Mouse (Mus musculus) midbrain, embryonic 12.5 days (tissue): Measurements from ENCODE around the gene 4931406P16Rik. TPM values are rescaled to one million over a fixed set of nuclear protein-coding genes. Genes with fewer than 3 reads are reported as not detected.
A peak's percentile ranks its signal among the peaks of the same experiment; 100 is the strongest.

Experiments
- ATAC-seq: fragments of 200-750 bp; cut with Nextera tagmentation; 2 replicates; pipeline ENCODE4 v1.8.0; 2017; ENCODE audit warnings: low read depth, moderate TSS enrichment, moderate library complexity; ENCODE audit not compliant: low FRiP score
- H3K27ac ChIP-seq: fragments of 300-500 bp; sonication (generic); replicated peaks from 2 replicates; pipeline ENCODE4 v1.5.1; 2016; ENCODE audit warnings: mild to moderate bottlenecking
- H3K27me3 ChIP-seq: fragments of 300-500 bp; sonication (generic); 2 replicates; pipeline ENCODE4 v1.6.1; 2016; ENCODE audit warnings: mild to moderate bottlenecking
- H3K36me3 ChIP-seq: fragments of 300-500 bp; sonication (generic); 2 replicates; pipeline ENCODE4 v1.6.1; 2016
- H3K4me1 ChIP-seq: fragments of 300-500 bp; sonication (generic); 2 replicates; pipeline ENCODE4 v1.6.1; 2016
- H3K4me2 ChIP-seq: fragments of 300-500 bp; sonication (generic); replicated peaks from 2 replicates; pipeline ENCODE4 v1.6.1; 2016; ENCODE audit warnings: mild to moderate bottlenecking, moderate library complexity
- H3K4me3 ChIP-seq: fragments of 300-500 bp; sonication (generic); 2 replicates; pipeline ENCODE4 v1.5.1; 2016; ENCODE audit warnings: mild to moderate bottlenecking
- H3K9ac ChIP-seq: fragments of 300-500 bp; sonication (generic); replicated peaks from 2 replicates; pipeline ENCODE4 v1.6.1; 2016; ENCODE audit warnings: mild to moderate bottlenecking, moderate library complexity
- H3K9me3 ChIP-seq: fragments of 300-500 bp; sonication (generic); 2 replicates; pipeline ENCODE4 v1.6.1; 2016; ENCODE audit warnings: mild to moderate bottlenecking
- WGBS: fragments of 180-500 bp; shearing (Covaris S2); methylation state at CpG from one replicate; pipeline ENCODE4 v1.1.7; 2016; 5-methylcytosine and 5-hydroxymethylcytosine counted together
- polyA plus RNA-seq: library from polyadenylated mRNA; unstranded; fragments of >200 nt; fragmentation: Nextera tagmentation; extraction: Ambion mirVana; gene quantifications from 2 replicates; pipeline ENCODE4 v1.2.1, GENCODE M21; 2016

The 4931406P16Rik gene
- polyA plus RNA-seq, 1 experiment from 2014 or later, result 37.9 TPM

DNA sequence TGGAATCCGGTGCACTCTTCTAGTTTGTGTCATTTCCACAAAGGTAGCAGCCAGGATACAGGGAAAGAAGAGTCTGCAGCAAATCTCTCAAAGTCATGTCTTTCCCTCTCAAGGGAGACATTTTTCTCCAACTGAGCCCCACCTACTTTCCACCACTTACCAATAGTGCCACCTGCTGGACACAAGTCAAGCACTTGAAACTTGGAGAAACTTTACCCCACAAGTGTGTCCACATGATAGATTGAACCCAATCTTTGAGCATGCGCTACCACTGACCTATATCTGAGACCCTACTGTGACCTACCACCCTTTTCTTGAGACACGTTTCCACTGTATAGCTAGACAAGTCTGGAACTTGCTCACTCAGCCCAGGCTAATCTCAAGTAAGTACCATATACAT lies 115.0 kb downstream of the 4931406P16Rik start:
- H3K27me3 ChIP-seq, result no peaks in the 10 kb centered on the region
- H3K4me3 ChIP-seq, result no peak overlapping the region
- ATAC-seq, result no peak
- no peak overlapping the region for H3K9ac ChIP-seq
- H3K4me2 ChIP-seq, result no peak overlapping the region
- no peak overlapping the region for H3K27ac ChIP-seq
- WGBS, result 59% methylated on average over 3 of the region's 3 CpGs
- peaks cover 38% of the 10 kb centered on the region for H3K36me3 ChIP-seq
- no peaks in the 10 kb centered on the region for H3K9me3 ChIP-seq
- H3K4me1 ChIP-seq, result peaks cover 10% of the 10 kb centered on the region

DNA sequence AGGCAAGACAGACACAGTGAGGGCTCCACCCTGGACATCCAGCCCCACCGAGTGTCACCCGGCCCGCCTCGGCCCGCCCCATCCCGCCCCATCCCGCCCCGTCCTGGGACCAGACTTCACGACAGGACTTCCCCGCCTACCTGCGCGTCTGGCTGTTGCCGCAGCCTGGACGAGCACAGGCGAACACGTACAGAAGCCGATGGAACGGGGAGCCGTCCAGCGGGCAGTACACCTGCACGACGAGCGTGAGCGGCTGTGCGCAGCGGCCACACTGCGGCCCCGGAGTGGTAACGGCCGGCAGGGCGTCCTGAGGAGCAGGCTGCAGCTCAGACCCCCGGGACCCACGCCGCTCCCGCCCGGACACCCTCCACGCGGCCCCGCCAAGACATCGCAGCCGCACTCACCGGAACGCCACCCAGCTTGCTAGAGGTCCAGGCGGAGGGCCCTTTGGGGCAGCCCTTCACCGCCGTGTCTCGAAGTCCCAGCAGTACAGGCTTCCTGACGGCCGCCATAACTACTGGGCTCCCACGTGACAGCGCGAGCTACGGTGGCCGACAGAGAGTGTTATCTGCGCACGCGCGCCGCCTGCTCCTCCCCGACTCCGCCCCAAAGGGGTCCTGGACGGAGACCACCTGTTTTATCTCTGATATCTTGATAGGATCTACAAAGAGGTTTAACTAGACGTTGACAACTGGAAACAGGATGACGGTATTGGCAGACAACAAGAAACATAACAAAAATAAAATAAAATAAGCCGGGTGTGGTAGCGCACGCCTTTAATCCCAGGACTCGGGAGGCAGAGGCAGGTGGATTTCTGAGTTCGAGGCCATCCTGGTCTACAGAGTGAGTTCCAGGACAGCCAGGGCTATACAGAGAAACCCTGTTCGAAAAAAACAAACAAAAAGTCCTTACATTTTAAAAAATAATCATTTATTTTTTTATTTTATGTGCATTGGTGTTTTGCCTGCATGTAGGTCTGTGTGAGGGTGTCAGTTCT lies 116.9 kb downstream of the 4931406P16Rik start, which contains the start of gene Pdcd2l:
Gene Pdcd2l (minus strand): TSS at position 530 of the 997 bp plus-strand sequence.
- Histone ChIP-seq H3K9me3 (no peaks in the 10 kb centered on the region), H3K4me2 (peak within 1 kb of the TSS; percentile 94), H3K27me3 (no peaks in the 10 kb centered on the region), H3K9ac (peak within 1 kb of the TSS; percentile 95), H3K4me1 (peaks cover 10% of the 10 kb centered on the region), H3K4me3 (peak within 1 kb of the TSS; percentile 97), H3K36me3 (peaks cover 32% of the 10 kb centered on the region), H3K27ac (peak within 1 kb of the TSS; percentile 46; the same call in 1 of the 2 replicates)
- peak; percentile 93 for ATAC-seq
- 3% methylated on average over 66 of the region's 70 CpGs for WGBS

DNA sequence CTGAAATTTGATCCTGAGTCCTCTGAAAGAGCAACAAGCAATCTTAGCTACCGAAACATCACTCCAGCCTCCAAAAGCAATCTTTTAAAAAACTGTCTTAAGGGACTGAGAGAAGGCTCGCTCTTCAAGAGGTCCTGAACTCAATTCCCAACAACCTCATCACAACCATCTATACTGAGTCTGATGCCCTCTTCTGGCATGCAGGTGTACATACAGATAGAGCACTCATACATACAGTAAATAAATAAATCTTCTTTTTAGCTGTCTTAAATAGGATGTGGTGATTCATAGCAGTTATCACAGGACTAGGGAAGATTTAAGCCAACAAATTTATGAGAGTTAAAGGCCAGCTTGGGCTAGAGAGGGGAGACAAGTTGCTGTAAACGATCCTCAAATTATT lies 117.7 kb downstream of the 4931406P16Rik start:
- peak overlapping the region; percentile 97 for H3K4me3 ChIP-seq
- no peak for ATAC-seq
- peaks cover 10% of the 10 kb centered on the region for H3K4me1 ChIP-seq
- peak overlapping the region; percentile 95 for H3K9ac ChIP-seq
- 0 out of 2 replicates have a peak overlapping the region, but pooled peaks have one; percentile 46 for H3K27ac ChIP-seq
- peak overlapping the region; percentile 94 for H3K4me2 ChIP-seq
- 54% methylated on average over 3 of the region's 3 CpGs for WGBS
- H3K9me3 ChIP-seq, result no peaks in the 10 kb centered on the region
- no peaks in the 10 kb centered on the region for H3K27me3 ChIP-seq
- peaks cover 26% of the 10 kb centered on the region for H3K36me3 ChIP-seq

DNA sequence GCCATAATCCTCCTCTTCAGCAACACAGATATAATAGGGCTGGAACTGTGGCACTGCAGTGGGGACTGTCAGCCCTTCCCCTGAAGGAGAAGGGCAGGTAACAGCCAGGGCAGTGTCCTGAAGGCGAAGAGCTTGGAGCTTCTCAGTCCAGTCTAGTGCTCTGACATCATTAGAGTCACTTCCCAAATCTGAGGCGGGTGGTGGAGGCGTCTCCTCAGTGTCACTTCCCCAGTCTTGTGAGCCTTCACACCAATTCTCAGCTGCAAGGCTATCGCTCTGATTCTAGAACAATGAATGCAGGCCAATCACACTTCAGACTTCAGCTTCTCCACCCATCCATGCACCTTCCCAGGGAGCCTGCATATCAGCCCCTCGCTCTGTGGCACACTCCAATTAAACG lies 120.5 kb downstream of the 4931406P16Rik start:
- no peaks in the 10 kb centered on the region for H3K9me3 ChIP-seq
- 94% methylated on average over 6 of the region's 6 CpGs for WGBS
- no peaks in the 10 kb centered on the region for H3K27me3 ChIP-seq
- H3K4me1 ChIP-seq, result peaks cover 10% of the 10 kb centered on the region
- H3K4me3 ChIP-seq, result no peak overlapping the region
- H3K36me3 ChIP-seq, result peaks cover 44% of the 10 kb centered on the region
- no peak overlapping the region for H3K4me2 ChIP-seq
- no peak overlapping the region for H3K9ac ChIP-seq
- no peak for ATAC-seq
- H3K27ac ChIP-seq, result no peak overlapping the region

DNA sequence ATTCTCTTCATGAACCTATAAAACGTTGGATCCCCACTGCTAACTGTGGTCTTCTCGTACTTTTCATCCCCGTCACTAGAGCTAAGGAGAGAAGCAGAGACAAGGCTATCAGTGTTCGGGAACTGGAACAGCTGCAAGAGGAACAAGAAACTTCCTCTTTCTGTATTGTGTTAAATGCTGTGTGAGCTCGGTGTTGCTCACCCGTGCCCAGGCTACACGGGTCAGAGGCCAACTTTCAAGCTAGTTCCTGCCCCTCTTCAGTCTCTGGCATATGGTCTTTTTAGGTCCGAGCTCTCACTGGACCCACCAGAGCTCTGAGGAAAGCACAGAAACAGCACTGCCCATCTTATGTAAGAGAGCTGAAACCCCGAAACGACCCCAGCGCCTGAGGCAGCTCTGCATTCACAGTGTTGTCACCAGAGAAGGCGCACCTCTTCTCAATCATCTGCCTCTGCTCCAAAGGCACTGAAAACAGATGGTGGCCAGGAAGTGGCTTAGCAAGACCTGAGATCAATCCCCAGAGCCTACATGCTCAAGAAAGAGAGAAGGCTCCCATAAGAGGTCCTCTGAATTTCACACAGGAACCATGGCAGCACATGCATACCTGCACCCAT lies 123.9 kb downstream of the 4931406P16Rik start:
- WGBS, result 91% methylated on average over 12 of the region's 12 CpGs
- ATAC-seq, result no peak
- Histone ChIP-seq H3K36me3 (peaks cover 71% of the 10 kb centered on the region), H3K4me3 (no peak overlapping the region), H3K9me3 (no peaks in the 10 kb centered on the region), H3K4me2 (no peak overlapping the region), H3K27ac (no peak overlapping the region), H3K27me3 (no peaks in the 10 kb centered on the region), H3K4me1 (no peaks in the 10 kb centered on the region), H3K9ac (no peak overlapping the region)

Other genes with a start within 250 kb of the 4931406P16Rik start
- not detected in 2 replicates for gene Scgb1b30, start 218.1 kb downstream of the 4931406P16Rik start, polyA plus RNA-seq
- gene Wtip, start 180.3 kb downstream of the 4931406P16Rik start, polyA plus RNA-seq, result 3.0 and 3.8 TPM in 2 replicates
- 247 TPM in 2 replicates for gene Uba2, start 144.0 kb downstream of the 4931406P16Rik start, polyA plus RNA-seq
- 64.9 and 74.9 TPM in 2 replicates for gene Pdcd2l, start 116.9 kb downstream of the 4931406P16Rik start, polyA plus RNA-seq
- gene Gpi1, start 83.2 kb downstream of the 4931406P16Rik start, polyA plus RNA-seq, result 212 and 218 TPM in 2 replicates
- 0.76 and 1.1 TPM in 2 replicates for gene Gm6096, start 62.5 kb downstream of the 4931406P16Rik start, polyA plus RNA-seq
- gene Lsm14a, start 79.8 kb upstream of the 4931406P16Rik start, polyA plus RNA-seq, result 117 and 120 TPM in 2 replicates